Mouse (Mus musculus): Measurements from ENCODE around the gene Foxred2. TPM values are rescaled to one million over a fixed set of nuclear protein-coding genes. Genes with fewer than 3 reads are reported as not detected.

Gene Foxred2
- polyA plus RNA-seq, 2 experiments, result 5.6 to 9.6 TPM

DNA sequence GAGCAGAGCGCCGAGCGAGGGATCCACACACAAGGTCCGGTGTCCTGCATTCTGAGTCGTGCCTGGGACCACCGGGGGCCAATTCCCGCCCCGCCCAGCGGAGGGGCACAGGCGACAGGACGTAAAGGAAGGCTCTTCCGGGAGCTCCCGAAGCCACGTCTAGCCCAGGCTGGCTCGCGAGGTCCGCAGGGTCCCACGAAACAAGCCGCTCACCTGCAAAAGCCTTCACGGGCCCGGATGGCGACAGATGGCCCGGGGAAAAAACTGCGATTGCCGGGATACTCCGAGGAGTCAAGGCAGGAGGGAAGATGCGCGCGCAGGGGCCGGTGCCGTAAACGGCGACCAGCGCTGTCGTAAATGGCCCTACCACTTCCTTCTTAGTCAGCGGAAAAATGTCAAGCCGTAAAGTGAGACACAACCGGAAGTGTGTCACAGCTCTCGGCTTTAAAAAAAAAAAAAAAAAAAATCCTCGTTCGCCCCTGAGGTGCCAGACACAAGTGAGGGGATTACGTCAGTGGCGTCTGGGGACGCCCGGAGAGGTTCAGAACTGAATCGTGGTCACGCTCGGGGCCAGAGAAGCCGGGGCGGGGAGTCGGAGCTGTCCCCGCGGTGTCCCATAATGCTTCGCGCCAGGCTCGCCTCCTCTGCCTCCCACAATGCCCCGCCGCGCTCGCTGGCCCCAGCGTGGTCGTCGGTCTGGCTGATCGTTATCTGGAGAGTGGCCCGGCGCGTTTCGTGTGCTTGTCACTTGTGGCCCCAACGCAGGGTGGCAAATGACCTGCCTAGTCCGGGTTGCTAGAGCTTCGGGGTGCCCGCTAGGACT is 14.2 kb upstream of the Foxred2 start, which contains the start of gene Eif3d:
Gene Eif3d (minus strand): TSS at position 344 of the 823 bp plus-strand sequence.
- peak; percentile 88 for ATAC-seq (ENCODE audit: low FRiP score, low read depth)
- Histone ChIP-seq H3K27me3 (ENCODE audit: control insufficient read depth, insufficient read depth, low read length) (no peaks in the 10 kb centered on the region), H3K4me2 (replicated peaks; ENCODE audit: low read depth, low read length, severe bottlenecking) (peak within 1 kb of the TSS; percentile 79), H3K4me3 (replicated peaks; ENCODE audit: low read length) (peak within 1 kb of the TSS; percentile 64), H3K27ac (replicated peaks; ENCODE audit: low read depth, low read length) (peak within 1 kb of the TSS; percentile 99), H3K36me3 (ENCODE audit: control insufficient read depth, insufficient read depth, low read length) (peaks cover 31% of the 10 kb centered on the region), H3K9me3 (ENCODE audit: control insufficient read depth, low read length) (no peaks in the 10 kb centered on the region), H3K4me1 (ENCODE audit: control insufficient read depth, insufficient read depth, low read length) (peaks cover 8% of the 10 kb centered on the region), H3K9ac (ENCODE audit: low read depth, low read length, severe bottlenecking) (peak within 1 kb of the TSS; percentile 82)
- WGBS, result under 1% methylated on average over 71 of the region's 72 CpGs
- peak; percentile 96 for TF ChIP-seq POLR2A (IDR thresholded peaks at IDR 0.05; ENCODE audit: borderline replicate concordance, extremely low read depth, insufficient read depth, insufficient read length)
- DNase-seq (ENCODE audit: low spot score), result peak; percentile 98

DNA sequence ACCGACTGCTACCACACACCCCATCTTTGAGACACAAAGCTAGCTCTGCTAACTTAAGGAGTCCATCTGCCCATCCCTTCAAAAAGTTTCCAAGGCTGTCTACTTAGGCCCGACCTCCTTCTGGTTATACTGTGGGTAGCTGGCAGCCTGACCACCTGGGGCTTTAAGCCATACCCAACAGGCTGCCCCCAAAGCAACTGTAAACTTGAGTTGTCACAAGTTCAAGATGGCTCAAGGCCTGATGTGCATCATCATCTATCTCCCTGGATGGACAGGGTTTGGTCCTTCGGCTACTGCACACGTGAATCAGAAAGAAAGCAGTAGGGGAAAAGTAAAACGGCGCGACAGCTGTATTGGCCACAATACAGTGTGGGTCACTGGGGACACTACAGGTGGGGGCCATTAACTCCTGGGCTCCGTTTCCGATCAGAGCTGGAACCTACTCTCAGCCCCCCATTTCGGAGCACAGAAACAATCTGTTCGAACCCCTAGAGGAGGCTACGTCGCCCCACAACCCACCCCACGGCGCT is 13.5 kb upstream of the Foxred2 start:
- 0 out of 2 replicates have a peak, but pooled peaks have one; percentile 3 for ATAC-seq (ENCODE audit: low FRiP score, low read depth)
- Histone ChIP-seq H3K27ac (replicated peaks; ENCODE audit: low read depth, low read length) (peak overlapping the region; percentile 99), H3K4me2 (replicated peaks; ENCODE audit: low read depth, low read length, severe bottlenecking) (peak overlapping the region; percentile 74), H3K4me3 (replicated peaks; ENCODE audit: low read length) (peak overlapping the region; percentile 64), H3K9ac (ENCODE audit: low read depth, low read length, severe bottlenecking) (peak overlapping the region; percentile 82), H3K9me3 (ENCODE audit: control insufficient read depth, low read length) (no peaks in the 10 kb centered on the region), H3K27me3 (ENCODE audit: control insufficient read depth, insufficient read depth, low read length) (no peaks in the 10 kb centered on the region), H3K4me1 (ENCODE audit: control insufficient read depth, insufficient read depth, low read length) (peaks cover 8% of the 10 kb centered on the region), H3K36me3 (ENCODE audit: control insufficient read depth, insufficient read depth, low read length) (peaks cover 38% of the 10 kb centered on the region)
- no peak for TF ChIP-seq POLR2A (IDR thresholded peaks at IDR 0.05; ENCODE audit: borderline replicate concordance, extremely low read depth, insufficient read depth, insufficient read length)
- 1% methylated on average over 15 of the region's 15 CpGs for WGBS
- no peak for DNase-seq (ENCODE audit: low spot score)

DNA sequence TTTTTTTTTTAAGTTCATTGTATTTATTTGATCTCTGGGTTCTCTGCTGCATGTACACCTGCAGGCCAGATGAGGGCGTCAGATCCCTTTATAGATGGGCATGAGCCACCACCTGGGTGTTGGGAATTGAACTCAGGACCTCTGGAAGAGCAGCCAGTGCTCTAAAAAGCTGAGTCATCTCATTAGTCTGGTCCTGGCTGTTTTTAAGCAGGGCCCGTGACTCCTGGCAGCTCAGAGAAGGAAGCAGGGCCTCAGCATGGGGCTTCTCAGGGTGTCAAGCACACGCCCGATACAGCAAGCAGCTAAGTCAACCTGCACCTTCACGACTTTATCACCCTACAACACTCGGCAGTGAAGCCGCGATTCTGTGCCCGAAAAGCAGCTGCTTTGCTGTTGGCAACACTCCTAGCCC is 8.6 kb upstream of the Foxred2 start:
- peaks cover 86% of the 10 kb centered on the region for H3K36me3 ChIP-seq (ENCODE audit: control insufficient read depth, insufficient read depth, low read length)
- DNase-seq (ENCODE audit: low spot score) (no peak), ATAC-seq (ENCODE audit: low FRiP score, low read depth) (no peak)
- 83% methylated on average over 9 of the region's 9 CpGs for WGBS
- H3K27ac ChIP-seq (replicated peaks; ENCODE audit: low read depth, low read length), result no peak overlapping the region
- H3K4me3 ChIP-seq (replicated peaks; ENCODE audit: low read length), result no peak overlapping the region
- no peaks in the 10 kb centered on the region for H3K9me3 ChIP-seq (ENCODE audit: control insufficient read depth, low read length)
- no peak for TF ChIP-seq POLR2A (IDR thresholded peaks at IDR 0.05; ENCODE audit: borderline replicate concordance, extremely low read depth, insufficient read depth, insufficient read length)
- H3K9ac ChIP-seq (ENCODE audit: low read depth, low read length, severe bottlenecking), result no peak overlapping the region
- H3K4me2 ChIP-seq (replicated peaks; ENCODE audit: low read depth, low read length, severe bottlenecking), result no peak overlapping the region
- peaks cover 8% of the 10 kb centered on the region for H3K4me1 ChIP-seq (ENCODE audit: control insufficient read depth, insufficient read depth, low read length)
- H3K27me3 ChIP-seq (ENCODE audit: control insufficient read depth, insufficient read depth, low read length), result no peaks in the 10 kb centered on the region

DNA sequence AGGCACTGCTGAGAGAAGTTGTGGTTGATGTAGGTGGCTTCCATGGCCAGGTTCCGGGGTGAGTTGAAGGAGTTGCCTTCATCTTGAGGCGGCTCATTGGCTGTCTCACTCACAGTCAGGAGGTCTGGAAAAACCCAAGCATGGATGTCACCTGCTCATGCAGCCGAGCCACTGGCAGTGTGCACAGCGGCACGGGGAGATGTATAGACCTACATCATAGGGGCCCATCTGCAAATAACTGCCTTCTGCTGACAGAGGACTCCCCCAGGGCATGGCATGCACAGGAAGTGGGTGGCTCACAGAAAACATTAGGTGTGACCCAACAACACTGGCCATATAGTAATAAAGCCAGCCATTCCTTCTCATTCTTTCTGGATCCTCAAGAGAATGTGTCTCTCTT is 5.9 kb upstream of the Foxred2 start:
- Histone ChIP-seq H3K9me3 (ENCODE audit: control insufficient read depth, low read length) (no peaks in the 10 kb centered on the region), H3K27ac (replicated peaks; ENCODE audit: low read depth, low read length) (no peak overlapping the region), H3K36me3 (ENCODE audit: control insufficient read depth, insufficient read depth, low read length) (peaks cover 90% of the 10 kb centered on the region), H3K9ac (ENCODE audit: low read depth, low read length, severe bottlenecking) (no peak overlapping the region), H3K4me3 (replicated peaks; ENCODE audit: low read length) (no peak overlapping the region), H3K27me3 (ENCODE audit: control insufficient read depth, insufficient read depth, low read length) (no peaks in the 10 kb centered on the region), H3K4me1 (ENCODE audit: control insufficient read depth, insufficient read depth, low read length) (no peaks in the 10 kb centered on the region), H3K4me2 (replicated peaks; ENCODE audit: low read depth, low read length, severe bottlenecking) (no peak overlapping the region)
- 89% methylated on average over 5 of the region's 5 CpGs for WGBS
- no peak for DNase-seq (ENCODE audit: low spot score)
- no peak for ATAC-seq (ENCODE audit: low FRiP score, low read depth)
- TF ChIP-seq POLR2A (IDR thresholded peaks at IDR 0.05; ENCODE audit: borderline replicate concordance, extremely low read depth, insufficient read depth, insufficient read length), result no peak

DNA sequence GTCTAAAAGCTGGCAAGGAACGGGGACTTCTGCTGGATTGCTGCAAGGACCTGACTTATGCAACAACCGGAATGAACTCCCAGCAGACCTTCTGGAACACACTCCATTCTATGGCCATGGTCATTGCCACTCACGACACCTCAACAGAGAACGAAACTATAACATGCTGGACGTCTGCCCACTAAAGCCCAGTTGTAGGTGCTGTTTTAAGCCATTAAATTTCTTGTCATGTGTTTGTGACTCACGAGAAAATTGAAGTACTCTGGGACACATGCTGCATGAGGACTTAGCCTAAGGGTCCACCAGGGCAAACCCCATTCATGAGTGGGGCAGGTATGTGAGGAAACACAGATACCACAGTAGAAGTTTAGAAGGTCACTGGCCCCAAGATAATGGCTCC is 4.2 kb upstream of the Foxred2 start:
- H3K9me3 ChIP-seq (ENCODE audit: control insufficient read depth, low read length), result no peaks in the 10 kb centered on the region
- H3K4me2 ChIP-seq (replicated peaks; ENCODE audit: low read depth, low read length, severe bottlenecking), result no peak overlapping the region
- no peak overlapping the region for H3K4me3 ChIP-seq (replicated peaks; ENCODE audit: low read length)
- no peak overlapping the region for H3K27ac ChIP-seq (replicated peaks; ENCODE audit: low read depth, low read length)
- no peak overlapping the region for H3K9ac ChIP-seq (ENCODE audit: low read depth, low read length, severe bottlenecking)
- H3K36me3 ChIP-seq (ENCODE audit: control insufficient read depth, insufficient read depth, low read length), result peaks cover 72% of the 10 kb centered on the region
- DNase-seq (ENCODE audit: low spot score) (no peak), ATAC-seq (ENCODE audit: low FRiP score, low read depth) (no peak)
- no peak for TF ChIP-seq POLR2A (IDR thresholded peaks at IDR 0.05; ENCODE audit: borderline replicate concordance, extremely low read depth, insufficient read depth, insufficient read length)
- 90% methylated on average over 6 of the region's 6 CpGs for WGBS
- 0 out of 2 replicates have a peak, but pooled peaks cover 5% of the 10 kb centered on the region for H3K4me1 ChIP-seq (ENCODE audit: control insufficient read depth, insufficient read depth, low read length)
- H3K27me3 ChIP-seq (ENCODE audit: control insufficient read depth, insufficient read depth, low read length), result peaks cover 3% of the 10 kb centered on the region; the same call in 1 of the 2 replicates
